Mouse (Mus musculus): ENCODE measurements around the gene Fuk. TPM values are rescaled to one million over a fixed set of nuclear protein-coding genes. Genes with fewer than 3 reads are reported as not detected.
"Not testable (repeated sequence)": the region's sequence is repeated elsewhere in the genome, so short reads cannot be mapped to it uniquely, and the experiment has no call there.

Gene Fuk
- polyA plus RNA-seq, 1 experiment from 2014 or later, result 6.2 TPM

DNA sequence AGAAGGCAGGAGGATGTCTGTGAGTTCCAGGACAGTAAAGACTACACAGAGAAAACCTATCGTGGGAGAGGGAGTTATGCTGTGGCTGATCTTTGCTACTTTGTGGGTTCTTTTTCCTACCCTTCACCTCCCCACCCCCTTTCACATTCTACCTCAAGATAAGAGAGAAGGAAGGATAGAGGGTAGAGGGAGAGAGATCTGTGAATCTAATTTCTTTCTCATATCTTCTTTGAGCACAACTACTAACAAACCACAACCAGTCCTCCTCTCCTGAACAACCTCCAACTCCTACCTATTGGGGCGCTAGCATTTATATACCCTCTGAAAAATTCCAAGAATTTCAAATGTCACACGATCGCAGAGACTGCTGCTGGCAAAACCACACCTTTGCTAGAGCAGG is 24.4 kb downstream of the Fuk start:
- no peak for ATAC-seq
- Histone ChIP-seq H3K27me3 (replicated peaks; ENCODE audit: insufficient read depth, low read length) (no peaks in the 10 kb centered on the region), H3K4me3 (ENCODE audit: low read depth, low read length) (no peak overlapping the region), H3K4me1 (ENCODE audit: insufficient read depth, low read depth, low read length) (no peaks in the 10 kb centered on the region), H3K27ac (ENCODE audit: low read length) (no peak overlapping the region), H3K4me2 (replicated peaks; ENCODE audit: low read depth, low read length) (no peak overlapping the region), H3K9ac (replicated peaks; ENCODE audit: low read depth) (no peak overlapping the region), H3K9me3 (ENCODE audit: low read length) (no peaks in the 10 kb centered on the region), H3K36me3 (ENCODE audit: insufficient read depth, low read length) (peaks cover 51% of the 10 kb centered on the region)
- no peak for DNase-seq (ENCODE audit: low spot score)
- TF ChIP-seq EP300 (IDR thresholded peaks at IDR 0.05), result no peak
- no peak for TF ChIP-seq CTCF (IDR thresholded peaks at IDR 0.05)
- 80% methylated on average over 4 of the region's 4 CpGs for WGBS

DNA sequence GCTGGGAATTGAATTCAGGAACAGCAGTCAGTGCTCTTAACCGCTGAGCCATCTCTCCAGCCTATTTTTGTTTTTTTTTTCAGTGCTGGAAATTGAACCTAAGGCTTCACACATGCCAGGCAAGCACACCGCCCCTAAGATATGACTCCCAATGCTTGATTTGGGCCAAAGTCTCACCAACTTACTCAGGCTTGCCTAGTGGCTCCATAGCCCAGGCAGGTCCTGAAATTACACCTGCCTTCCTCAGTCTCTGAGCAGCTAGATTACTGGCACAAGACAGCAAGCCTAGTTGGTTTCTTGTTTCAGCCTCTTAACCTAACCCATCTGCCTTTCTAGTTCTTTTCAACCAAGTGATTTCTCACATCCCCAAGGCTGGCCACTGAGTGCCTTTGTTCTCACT is 31.8 kb downstream of the Fuk start:
- no peak for ATAC-seq
- TF ChIP-seq EP300 (IDR thresholded peaks at IDR 0.05) (no peak), CTCF (IDR thresholded peaks at IDR 0.05) (no peak)
- Histone ChIP-seq H3K9me3 (ENCODE audit: low read length) (no peaks in the 10 kb centered on the region), H3K4me1 (ENCODE audit: insufficient read depth, low read depth, low read length) (no peaks in the 10 kb centered on the region), H3K9ac (replicated peaks; ENCODE audit: low read depth) (no peak overlapping the region), H3K27me3 (replicated peaks; ENCODE audit: insufficient read depth, low read length) (no peaks in the 10 kb centered on the region), H3K4me2 (replicated peaks; ENCODE audit: low read depth, low read length) (no peak overlapping the region), H3K4me3 (ENCODE audit: low read depth, low read length) (no peak overlapping the region), H3K27ac (ENCODE audit: low read length) (no peak overlapping the region), H3K36me3 (ENCODE audit: insufficient read depth, low read length) (peaks cover 24% of the 10 kb centered on the region)
- DNase-seq (ENCODE audit: low spot score), result no peak
- 95% methylated on average over 2 of the region's 2 CpGs for WGBS

DNA sequence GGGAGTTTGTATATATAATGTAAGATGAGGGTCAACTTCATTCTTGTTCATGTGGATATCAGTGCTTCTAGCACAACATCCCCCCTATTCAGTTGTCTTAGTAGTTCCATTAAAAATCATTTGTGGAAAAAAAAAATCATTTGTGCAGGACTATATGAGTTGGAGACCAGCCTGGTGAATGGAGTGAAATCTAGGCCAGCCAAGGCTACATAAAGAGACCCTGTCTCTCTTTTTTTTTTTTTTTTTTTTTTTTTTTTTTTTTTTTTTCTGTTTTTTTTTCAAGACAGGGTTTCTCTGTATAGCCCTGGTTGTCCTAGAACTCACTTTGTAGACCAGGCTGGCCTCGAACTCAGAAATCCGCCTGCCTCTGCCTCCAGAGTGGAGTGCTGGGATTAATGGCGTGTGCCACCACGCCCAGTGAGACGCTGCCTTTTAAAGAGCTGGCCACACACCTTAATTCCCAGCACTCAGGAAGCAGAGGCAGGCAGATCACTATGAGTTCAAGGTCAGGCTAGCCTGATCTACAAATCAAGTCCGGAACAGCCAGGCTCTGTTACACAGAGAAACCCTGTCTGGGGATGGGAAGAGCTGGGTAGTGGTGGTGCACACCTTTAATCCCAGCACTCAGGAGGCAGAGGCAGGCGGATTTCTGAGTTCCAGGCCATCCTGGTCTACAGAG is 40.8 kb downstream of the Fuk start:
- H3K9ac ChIP-seq (replicated peaks; ENCODE audit: low read depth); H3K27me3 ChIP-seq (replicated peaks; ENCODE audit: insufficient read depth, low read length); H3K9me3 ChIP-seq (ENCODE audit: low read length); H3K27ac ChIP-seq (ENCODE audit: low read length); DNase-seq (ENCODE audit: low spot score); H3K4me1 ChIP-seq (ENCODE audit: insufficient read depth, low read depth, low read length); H3K4me3 ChIP-seq (ENCODE audit: low read depth, low read length); ATAC-seq; H3K4me2 ChIP-seq (replicated peaks; ENCODE audit: low read depth, low read length): not testable (repeated sequence)
- WGBS, result 96% methylated on average over 7 of the region's 7 CpGs
- peaks cover 49% of the 10 kb centered on the region for H3K36me3 ChIP-seq (ENCODE audit: insufficient read depth, low read length)

DNA sequence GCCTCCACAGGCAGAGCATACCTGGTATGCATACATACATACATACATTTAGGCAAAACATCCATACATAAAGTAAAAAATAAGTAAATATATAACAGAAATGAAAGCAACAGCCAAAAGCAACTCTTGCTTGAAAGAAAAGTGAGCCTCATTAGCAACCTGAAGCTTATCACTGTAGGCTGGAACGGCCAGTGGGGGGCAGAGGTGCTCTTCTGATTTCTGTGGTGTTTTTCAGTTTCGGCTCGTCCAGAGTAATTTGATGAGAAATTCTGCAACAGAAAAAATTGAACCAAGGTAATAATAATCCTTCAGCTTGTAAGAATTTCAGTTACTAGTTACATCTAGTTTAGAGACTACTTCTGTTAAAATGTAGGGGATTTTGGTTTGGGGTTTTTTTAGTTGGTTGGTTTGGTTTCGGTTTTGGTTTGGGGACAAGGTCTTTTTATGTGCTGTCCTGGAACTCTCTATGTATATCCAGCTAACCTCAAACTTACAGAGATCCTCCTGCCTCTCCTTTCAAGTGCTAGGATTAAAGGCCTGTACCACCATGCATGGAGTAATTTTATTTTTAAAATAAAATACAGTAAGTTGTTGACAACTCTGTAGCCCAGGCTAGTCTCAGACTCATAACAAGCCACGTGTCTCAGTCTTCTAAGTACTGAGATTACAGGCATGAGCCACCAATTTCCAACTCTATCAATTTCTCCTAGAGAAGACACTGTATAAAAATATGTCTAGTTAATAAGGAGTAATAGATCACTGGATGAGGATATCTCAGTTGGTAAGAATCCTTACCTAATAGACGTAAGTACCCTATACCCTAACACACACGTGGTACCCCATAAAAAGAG is 42.4 kb downstream of the Fuk start:
- WGBS, result 75% methylated on average over 7 of the region's 7 CpGs
- no peak overlapping the region for H3K9ac ChIP-seq (replicated peaks; ENCODE audit: low read depth)
- peaks cover 42% of the 10 kb centered on the region; the same call in 1 of the 2 replicates for H3K36me3 ChIP-seq (ENCODE audit: insufficient read depth, low read length)
- ATAC-seq (no peak), DNase-seq (ENCODE audit: low spot score) (peak; percentile 26)
- H3K4me2 ChIP-seq (replicated peaks; ENCODE audit: low read depth, low read length), result no peak overlapping the region
- no peaks in the 10 kb centered on the region for H3K9me3 ChIP-seq (ENCODE audit: low read length)
- peak; percentile 62 for TF ChIP-seq CTCF (IDR thresholded peaks at IDR 0.05)
- TF ChIP-seq EP300 (IDR thresholded peaks at IDR 0.05), result no peak
- no peak overlapping the region for H3K4me3 ChIP-seq (ENCODE audit: low read depth, low read length)
- H3K27ac ChIP-seq (ENCODE audit: low read length), result no peak overlapping the region
- no peaks in the 10 kb centered on the region for H3K4me1 ChIP-seq (ENCODE audit: insufficient read depth, low read depth, low read length)
- H3K27me3 ChIP-seq (replicated peaks; ENCODE audit: insufficient read depth, low read length), result no peaks in the 10 kb centered on the region

DNA sequence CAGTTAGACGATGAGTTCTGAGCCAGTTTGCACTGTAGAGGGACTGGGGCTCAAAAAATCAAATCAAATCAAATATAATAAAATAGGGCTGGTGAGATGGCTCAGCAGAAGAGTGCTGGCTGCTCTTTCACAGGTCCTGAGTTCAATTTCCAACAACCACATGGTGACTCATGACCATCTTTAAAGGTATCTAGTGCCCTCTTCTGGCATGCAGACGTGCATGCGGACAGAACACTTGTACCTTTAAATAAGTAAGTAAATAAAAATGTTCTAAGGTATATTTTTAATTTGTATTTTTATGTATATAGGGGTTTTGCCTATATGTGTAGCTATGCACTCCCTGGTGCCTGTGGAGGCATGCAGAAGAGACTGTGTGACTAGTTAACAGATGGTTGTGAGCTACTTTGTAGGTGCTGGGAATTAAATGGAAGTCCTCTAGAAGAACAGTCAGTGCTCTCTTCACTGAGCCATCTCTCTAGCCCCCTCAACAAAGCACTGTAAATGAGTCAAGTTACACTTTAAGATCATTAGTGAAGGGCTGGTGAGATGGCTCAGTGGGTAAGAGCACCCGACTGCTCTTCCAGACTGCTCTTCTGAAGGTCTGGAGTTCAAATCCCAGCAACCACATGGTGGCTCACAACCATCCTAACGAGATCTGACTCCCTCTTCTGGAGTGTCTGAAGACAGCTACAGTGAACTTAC is 45.4 kb downstream of the Fuk start:
- Histone ChIP-seq H3K36me3 (ENCODE audit: insufficient read depth, low read length) (peaks cover 46% of the 10 kb centered on the region; the same call in 1 of the 2 replicates), H3K9me3 (ENCODE audit: low read length) (no peaks in the 10 kb centered on the region), H3K4me3 (ENCODE audit: low read depth, low read length) (no peak overlapping the region), H3K27me3 (replicated peaks; ENCODE audit: insufficient read depth, low read length) (no peaks in the 10 kb centered on the region), H3K4me1 (ENCODE audit: insufficient read depth, low read depth, low read length) (no peaks in the 10 kb centered on the region), H3K9ac (replicated peaks; ENCODE audit: low read depth) (no peak overlapping the region), H3K27ac (ENCODE audit: low read length) (no peak overlapping the region), H3K4me2 (replicated peaks; ENCODE audit: low read depth, low read length) (no peak overlapping the region)
- DNase-seq (ENCODE audit: low spot score), result peak; percentile 28
- ATAC-seq, result no peak
- TF ChIP-seq CTCF (IDR thresholded peaks at IDR 0.05) (peak; percentile 42), EP300 (IDR thresholded peaks at IDR 0.05) (no peak)
- 84% methylated on average over 4 of the region's 5 CpGs for WGBS

DNA sequence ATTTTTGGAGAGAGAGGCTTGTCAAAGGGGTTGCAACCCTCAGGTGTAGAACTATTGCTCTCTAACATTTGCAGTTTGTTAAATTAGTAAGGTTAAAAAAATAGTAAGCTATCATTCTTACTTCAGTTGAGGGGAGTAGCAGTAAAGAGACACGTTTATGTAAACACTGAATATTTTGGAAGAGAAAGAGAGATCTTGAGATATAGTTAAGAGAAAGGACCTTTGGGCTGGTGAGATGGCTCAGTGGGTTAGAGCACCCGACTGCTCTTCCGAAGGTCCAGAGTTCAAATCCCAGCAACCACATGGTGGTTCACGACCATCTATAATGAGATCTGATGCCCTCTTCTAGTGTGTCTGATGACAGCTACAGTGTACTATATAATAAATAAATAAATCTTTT is 46.2 kb downstream of the Fuk start:
- H3K27me3 ChIP-seq (replicated peaks; ENCODE audit: insufficient read depth, low read length); H3K9ac ChIP-seq (replicated peaks; ENCODE audit: low read depth); H3K9me3 ChIP-seq (ENCODE audit: low read length); H3K27ac ChIP-seq (ENCODE audit: low read length); ATAC-seq; DNase-seq (ENCODE audit: low spot score); H3K4me2 ChIP-seq (replicated peaks; ENCODE audit: low read depth, low read length); H3K4me1 ChIP-seq (ENCODE audit: insufficient read depth, low read depth, low read length); H3K4me3 ChIP-seq (ENCODE audit: low read depth, low read length): not testable (repeated sequence)
- WGBS, result 90% methylated on average over 3 of the region's 4 CpGs
- H3K36me3 ChIP-seq (ENCODE audit: insufficient read depth, low read length), result peaks cover 54% of the 10 kb centered on the region; the same call in 1 of the 2 replicates

All from lung, postnatal 0 days (tissue).